Mouse (Mus musculus) c-Kit-positive CD71-negative TER-119-negative erythroid progenitor cells, embryonic 14.5 days (primary cell): ENCODE data around the gene Cux2.

Source experiments
- DNase-seq: peaks from one replicate; pipeline ENCODE4 v3.0.0-alpha.2; 2013; ENCODE audit warnings: low read depth

Gene Cux2

GRCm38 (mm10) chr5:122059060-122060017, 9.4 kb upstream of the Cux2 start:
- DNase-seq = no peak

- DNase-seq = no peak
These were observed 7.7 kb upstream of the Cux2 start for GRCm38 (mm10) chr5:122057622-122058021.

- no peak for DNase-seq
These were observed 6.7 kb upstream of the Cux2 start for GRCm38 (mm10) chr5:122056557-122056956.

GRCm38 (mm10) chr5:122054130-122054843, 4.4 kb upstream of the Cux2 start:
- DNase-seq = no peak

GRCm38 (mm10) chr5:122053587-122053986, 3.7 kb upstream of the Cux2 start:
- no peak for DNase-seq

- DNase-seq = no peak
These were observed 867 bp upstream of the Cux2 start for GRCm38 (mm10) chr5:122050832-122051105.

- DNase-seq = no peak
These were observed 262 bp downstream of the Cux2 start for GRCm38 (mm10) chr5:122049664-122050016.

- no peak for DNase-seq
These were observed 927 bp downstream of the Cux2 start for GRCm38 (mm10) chr5:122048686-122049663.

GRCm38 (mm10) chr5:122048252-122048651, 1.6 kb downstream of the Cux2 start:
- no peak for DNase-seq

- DNase-seq = no peak
These were observed 2.1 kb downstream of the Cux2 start for GRCm38 (mm10) chr5:122047791-122048190.

- DNase-seq = no peak
These were observed 6.3 kb downstream of the Cux2 start for GRCm38 (mm10) chr5:122043567-122043966.

GRCm38 (mm10) chr5:122035278-122035677, 14.6 kb downstream of the Cux2 start:
- DNase-seq = no peak

GRCm38 (mm10) chr5:122033167-122033478, 16.8 kb downstream of the Cux2 start:
- no peak for DNase-seq

- DNase-seq = no peak
These were observed 17.3 kb downstream of the Cux2 start for GRCm38 (mm10) chr5:122032471-122033166.

- DNase-seq = no peak
These were observed 18.8 kb downstream of the Cux2 start for GRCm38 (mm10) chr5:122031146-122031545.

GRCm38 (mm10) chr5:122030640-122031039, 19.3 kb downstream of the Cux2 start:
- DNase-seq = no peak

- DNase-seq = no peak
These were observed 23.1 kb downstream of the Cux2 start for GRCm38 (mm10) chr5:122026771-122027170.

GRCm38 (mm10) chr5:122026284-122026683, 23.6 kb downstream of the Cux2 start:
- DNase-seq = no peak

- no peak for DNase-seq
These were observed 24.8 kb downstream of the Cux2 start for GRCm38 (mm10) chr5:122025117-122025516.

- DNase-seq = no peak
These were observed 30.6 kb downstream of the Cux2 start for GRCm38 (mm10) chr5:122019288-122019687.

GRCm38 (mm10) chr5:122017778-122018177, 32.1 kb downstream of the Cux2 start:
- DNase-seq = no peak

GRCm38 (mm10) chr5:122017269-122017668, 32.6 kb downstream of the Cux2 start:
- DNase-seq = no peak
